Mouse (Mus musculus) lung, postnatal 25 days (tissue): ENCODE data around the gene Carm1.
"Not testable (repeated sequence)": the region's sequence is repeated elsewhere in the genome, so short reads cannot be mapped to it uniquely, and the experiment has no call there.

ENCODE experiments used
- DNase-seq: peaks from one replicate; pipeline ENCODE4 v3.0.0; 2022; ENCODE audit warnings: low spot score

The Carm1 gene

GRCm38 (mm10) chr9:21546789-21547074, at the start of gene Carm1:
Gene Carm1 (plus strand): TSS chr9:21546894.
- DNase-seq: no peak

GRCm38 (mm10) chr9:21497050-21497542, 49.6 kb upstream of the Carm1 start:
- no peak for DNase-seq

- no peak for DNase-seq
Observed at GRCm38 (mm10) chr9:21497664-21498063, 49.0 kb upstream of the Carm1 start.

GRCm38 (mm10) chr9:21498284-21498902, 48.3 kb upstream of the Carm1 start:
- DNase-seq: no peak

- no peak for DNase-seq
Observed at GRCm38 (mm10) chr9:21503352-21503751, 43.3 kb upstream of the Carm1 start.

GRCm38 (mm10) chr9:21505767-21506166, 40.9 kb upstream of the Carm1 start:
- no peak for DNase-seq

- no peak for DNase-seq
Observed at GRCm38 (mm10) chr9:21507753-21508430, 38.8 kb upstream of the Carm1 start.

GRCm38 (mm10) chr9:21508871-21509404, 37.8 kb upstream of the Carm1 start:
- no peak for DNase-seq

GRCm38 (mm10) chr9:21509772-21510688, 36.7 kb upstream of the Carm1 start, which contains the start of gene Tmed1:
Gene Tmed1 (minus strand): TSS chr9:21510252.
- DNase-seq: peak; percentile 96

GRCm38 (mm10) chr9:21510689-21511015, 36.0 kb upstream of the Carm1 start:
- DNase-seq: no peak

GRCm38 (mm10) chr9:21511052-21511451, 35.6 kb upstream of the Carm1 start:
- no peak for DNase-seq

GRCm38 (mm10) chr9:21513466-21513865, 33.2 kb upstream of the Carm1 start:
- DNase-seq: no peak

GRCm38 (mm10) chr9:21517947-21518495, 28.7 kb upstream of the Carm1 start:
- no peak for DNase-seq

GRCm38 (mm10) chr9:21518690-21519089, 28.0 kb upstream of the Carm1 start:
- DNase-seq: not testable (repeated sequence)

- DNase-seq: peak; percentile 35
Observed at GRCm38 (mm10) chr9:21525142-21525936, 21.4 kb upstream of the Carm1 start.

- peak; percentile 62 for DNase-seq
Observed at GRCm38 (mm10) chr9:21525937-21526633, 20.6 kb upstream of the Carm1 start, which contains the start of gene AB124611. Gene AB124611 (plus strand): TSS chr9:21526176.

GRCm38 (mm10) chr9:21526634-21526944, 20.1 kb upstream of the Carm1 start:
- no peak for DNase-seq

- DNase-seq: no peak
Observed at GRCm38 (mm10) chr9:21527100-21527801, 19.4 kb upstream of the Carm1 start.

GRCm38 (mm10) chr9:21527917-21528324, 18.8 kb upstream of the Carm1 start:
- DNase-seq: peak; percentile 12

- no peak for DNase-seq
Observed at GRCm38 (mm10) chr9:21536501-21536900, 10.2 kb upstream of the Carm1 start.
